Mouse (Mus musculus): ENCODE measurements at regions not wholly inside any gene's neighbourhood (a gene's known extent, or its start where the extent isn't known, plus 50 kb on each side); places are given as distances from the start of the nearest gene placed in this dataset.

DNA sequence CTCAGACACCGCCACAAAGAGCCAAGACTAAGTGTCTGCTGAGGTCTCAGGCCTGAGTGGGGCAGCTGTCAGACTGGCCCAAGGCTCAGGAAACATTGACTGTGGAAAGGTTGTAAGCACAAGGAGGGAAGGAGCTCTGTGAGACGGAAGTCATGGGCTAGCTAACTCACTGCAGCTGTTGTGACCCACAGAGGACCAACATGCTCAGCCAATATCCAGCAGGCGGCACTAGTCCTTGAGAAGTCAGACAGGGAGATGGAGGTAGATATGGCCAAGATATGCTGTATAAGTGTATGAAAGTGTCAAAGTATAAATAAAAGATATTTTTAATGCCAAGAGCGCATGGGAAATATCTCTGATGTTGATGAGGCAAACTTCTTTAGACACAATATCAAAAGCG lies 378.1 kb downstream of the Matn1 start:
- TF ChIP-seq TAL1 (IDR thresholded peaks at IDR 0.05; ENCODE audit: low read length) (no peak), GATA1 (IDR thresholded peaks at IDR 0.05; ENCODE audit: low read length) (no peak)

Measured in erythroblast, embryonic 14.5 days (primary cell).